Mouse (Mus musculus): ENCODE measurements around the gene Creld1.

Creld1 gene

DNA sequence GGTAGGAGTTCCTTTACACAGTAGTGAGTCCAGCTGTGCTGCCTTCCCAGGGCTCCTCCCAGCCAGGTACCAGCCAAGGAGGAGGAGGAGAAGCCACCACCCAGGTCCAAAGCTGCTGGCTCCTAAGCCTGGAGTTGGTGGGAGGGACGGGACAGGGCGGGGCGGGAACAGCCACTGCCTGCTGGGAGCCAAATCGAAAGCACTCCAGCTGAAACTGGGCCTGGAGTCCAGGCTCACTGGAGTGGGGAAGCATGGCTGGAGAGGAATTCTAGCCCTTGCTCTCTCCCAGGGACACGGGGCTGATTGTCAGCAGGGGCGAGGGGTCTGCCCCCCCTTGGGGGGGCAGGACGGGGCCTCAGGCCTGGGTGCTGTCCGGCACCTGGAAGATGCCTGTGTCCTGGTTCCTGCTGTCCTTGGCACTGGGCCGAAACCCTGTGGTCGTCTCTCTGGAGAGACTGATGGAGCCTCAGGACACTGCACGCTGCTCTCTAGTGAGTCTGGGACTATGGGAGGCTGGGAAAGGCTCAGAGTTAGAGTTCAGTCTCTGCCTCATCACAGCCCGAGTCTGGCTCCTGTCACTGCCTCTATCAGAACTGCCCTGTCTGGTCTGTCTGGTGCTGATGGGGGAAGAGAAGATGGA lies 11.7 kb upstream of the Creld1 start, which contains the start of gene Il17rc:
Gene Il17rc (plus strand): TSS at position 131 of the 640 bp plus-strand sequence.
- no peak for DNase-seq (ENCODE audit: low spot score in 2 of 2)

GRCm38 (mm10) chr6:113472061-113472460 lies 11.0 kb upstream of the Creld1 start:
- no peak for DNase-seq (ENCODE audit: low spot score in 2 of 2)

GRCm38 (mm10) chr6:113473246-113473645 lies 9.9 kb upstream of the Creld1 start:
- DNase-seq (ENCODE audit: low spot score in 2 of 2), result no peak

DNA sequence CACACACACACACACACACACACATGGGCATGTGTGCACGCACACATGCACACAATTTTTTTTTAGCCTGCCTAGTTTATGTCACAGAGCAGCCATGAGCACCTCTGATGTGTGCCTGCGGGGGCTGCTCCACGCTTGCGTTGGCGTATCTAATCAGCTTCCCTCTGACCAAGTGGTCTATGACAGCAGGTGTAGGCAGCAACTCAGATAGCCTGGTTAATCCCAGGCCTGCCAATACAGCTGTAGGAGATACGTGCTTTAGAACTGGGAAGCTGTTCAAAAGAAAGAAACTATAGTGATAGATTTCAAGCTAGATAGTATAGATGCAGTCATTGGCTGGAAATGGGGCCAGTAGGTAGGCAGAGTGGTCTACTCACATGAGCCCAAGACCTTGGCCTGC lies 9.4 kb upstream of the Creld1 start:
- no peak for DNase-seq (ENCODE audit: low spot score in 2 of 2)

DNA sequence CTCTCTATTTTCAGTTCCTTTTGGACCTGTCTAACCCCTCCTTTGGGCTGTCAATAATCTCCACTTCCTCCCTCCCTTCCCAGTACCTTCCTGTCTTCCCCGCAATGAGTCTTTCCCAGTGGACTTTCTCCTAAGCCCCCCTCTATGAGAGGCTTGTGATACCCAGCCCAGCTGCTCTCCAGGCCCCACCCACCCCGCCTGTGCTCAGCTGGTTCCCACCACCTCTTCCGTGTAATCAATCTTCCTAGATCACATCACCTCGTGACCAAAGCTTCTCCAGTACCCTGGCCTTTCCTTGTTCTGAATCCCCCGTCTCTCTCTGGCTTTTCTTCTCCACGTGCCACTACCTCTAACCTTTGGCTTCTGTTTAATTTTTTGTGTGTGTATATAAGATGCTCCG lies 5.7 kb upstream of the Creld1 start:
- no peak for DNase-seq (ENCODE audit: low spot score in 2 of 2)

- DNase-seq (ENCODE audit: low spot score in 2 of 2), result no peak
These were observed 4.2 kb upstream of the Creld1 start for GRCm38 (mm10) chr6:113478906-113479305.

GRCm38 (mm10) chr6:113480555-113481373 lies 2.3 kb upstream of the Creld1 start:
- no peak for DNase-seq (ENCODE audit: low spot score in 2 of 2)

DNA sequence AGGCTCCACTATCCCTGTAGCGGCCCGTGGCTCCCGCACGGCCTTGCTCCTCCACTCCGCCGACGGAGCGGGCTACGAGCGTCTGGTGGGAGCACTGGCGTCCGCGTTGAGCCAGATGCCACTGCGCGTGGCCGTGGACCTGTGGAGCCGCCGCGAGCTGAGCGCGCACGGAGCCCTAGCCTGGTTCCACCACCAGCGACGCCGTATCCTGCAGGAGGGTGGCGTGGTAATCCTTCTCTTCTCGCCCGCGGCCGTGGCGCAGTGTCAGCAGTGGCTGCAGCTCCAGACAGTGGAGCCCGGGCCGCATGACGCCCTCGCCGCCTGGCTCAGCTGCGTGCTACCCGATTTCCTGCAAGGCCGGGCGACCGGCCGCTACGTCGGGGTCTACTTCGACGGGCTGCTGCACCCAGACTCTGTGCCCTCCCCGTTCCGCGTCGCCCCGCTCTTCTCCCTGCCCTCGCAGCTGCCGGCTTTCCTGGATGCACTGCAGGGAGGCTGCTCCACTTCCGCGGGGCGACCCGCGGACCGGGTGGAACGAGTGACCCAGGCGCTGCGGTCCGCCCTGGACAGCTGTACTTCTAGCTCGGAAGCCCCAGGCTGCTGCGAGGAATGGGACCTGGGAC lies 509 bp upstream of the Creld1 start:
- DNase-seq (ENCODE audit: low spot score in 2 of 2), result no peak

DNA sequence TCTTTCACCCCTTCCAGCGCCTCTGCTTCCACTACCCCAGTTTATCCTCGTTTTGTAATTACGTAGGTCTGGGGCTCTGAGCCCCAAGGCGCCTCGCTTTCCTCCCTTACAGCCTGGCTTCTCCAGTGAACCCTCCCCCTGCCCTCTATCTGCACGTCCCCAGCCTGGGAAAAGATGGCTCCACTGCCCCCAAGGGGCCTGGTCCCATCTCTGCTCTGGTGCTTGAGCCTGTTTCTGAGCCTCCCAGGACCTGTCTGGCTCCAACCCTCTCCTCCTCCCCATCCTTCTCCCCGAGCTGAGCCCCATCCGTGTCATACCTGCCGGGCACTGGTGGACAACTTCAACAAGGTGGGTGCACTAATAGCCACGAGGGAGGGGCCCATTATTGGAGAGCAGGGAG lies 632 bp downstream of the Creld1 start:
- no peak for DNase-seq (ENCODE audit: low spot score in 2 of 2)

- DNase-seq (ENCODE audit: low spot score in 2 of 2), result no peak
These were observed 4.1 kb downstream of the Creld1 start for GRCm38 (mm10) chr6:113487125-113487576.

DNA sequence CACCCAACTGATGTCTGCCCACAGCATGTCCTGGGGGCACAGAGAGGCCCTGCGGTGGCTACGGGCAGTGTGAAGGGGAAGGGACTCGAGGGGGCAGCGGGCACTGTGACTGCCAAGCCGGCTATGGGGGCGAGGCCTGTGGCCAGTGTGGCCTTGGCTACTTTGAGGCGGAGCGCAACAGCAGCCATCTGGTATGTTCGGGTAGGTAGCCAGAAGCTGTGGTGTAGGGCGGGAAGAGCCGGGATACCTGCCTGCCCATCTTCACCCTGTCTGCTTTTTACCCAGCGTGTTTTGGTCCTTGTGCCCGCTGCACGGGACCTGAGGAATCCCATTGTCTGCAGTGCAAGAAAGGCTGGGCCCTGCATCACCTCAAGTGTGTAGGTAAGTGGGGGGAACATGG lies 6.3 kb downstream of the Creld1 start:
- DNase-seq (ENCODE audit: low spot score in 2 of 2), result no peak

DNA sequence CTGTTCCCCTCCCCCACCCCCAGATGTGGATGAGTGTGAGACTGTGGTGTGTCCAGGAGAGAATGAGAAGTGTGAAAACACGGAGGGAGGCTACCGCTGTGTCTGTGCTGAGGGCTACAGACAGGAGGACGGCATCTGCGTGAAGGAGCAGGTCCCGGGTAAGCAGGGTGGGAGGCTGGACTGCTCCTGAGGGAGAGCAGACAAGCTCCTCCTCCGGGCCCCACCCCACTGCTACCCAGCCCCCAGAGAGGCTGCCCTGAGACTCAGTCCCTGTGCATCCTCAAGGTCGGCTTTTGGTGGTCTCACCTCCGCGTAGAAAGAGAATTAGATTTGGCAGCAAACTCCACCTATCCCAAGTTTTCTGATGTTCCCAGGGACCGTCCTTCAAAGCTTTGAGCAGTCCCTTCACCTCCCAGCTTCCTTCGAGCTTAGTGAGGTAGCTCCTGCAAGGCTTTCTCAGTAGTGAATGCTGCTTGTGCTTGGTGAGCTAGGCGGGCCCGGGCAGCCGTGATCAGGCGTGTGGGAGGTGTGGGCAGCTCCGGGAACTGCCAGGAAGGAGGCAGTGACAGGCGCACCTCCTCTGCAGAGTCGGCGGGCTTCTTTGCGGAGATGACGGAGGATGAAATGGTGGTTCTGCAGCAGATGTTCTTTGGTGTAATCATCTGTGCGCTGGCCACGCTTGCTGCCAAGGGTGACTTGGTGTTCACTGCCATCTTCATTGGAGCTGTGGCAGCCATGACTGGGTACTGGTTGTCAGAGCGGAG lies 9.2 kb downstream of the Creld1 start:
- DNase-seq (ENCODE audit: low spot score in 2 of 2), result no peak

GRCm38 (mm10) chr6:113494258-113494788 lies 11.2 kb downstream of the Creld1 start:
- peak; percentile 80 to 92 for DNase-seq (ENCODE audit: low spot score in 2 of 2)

DNA sequence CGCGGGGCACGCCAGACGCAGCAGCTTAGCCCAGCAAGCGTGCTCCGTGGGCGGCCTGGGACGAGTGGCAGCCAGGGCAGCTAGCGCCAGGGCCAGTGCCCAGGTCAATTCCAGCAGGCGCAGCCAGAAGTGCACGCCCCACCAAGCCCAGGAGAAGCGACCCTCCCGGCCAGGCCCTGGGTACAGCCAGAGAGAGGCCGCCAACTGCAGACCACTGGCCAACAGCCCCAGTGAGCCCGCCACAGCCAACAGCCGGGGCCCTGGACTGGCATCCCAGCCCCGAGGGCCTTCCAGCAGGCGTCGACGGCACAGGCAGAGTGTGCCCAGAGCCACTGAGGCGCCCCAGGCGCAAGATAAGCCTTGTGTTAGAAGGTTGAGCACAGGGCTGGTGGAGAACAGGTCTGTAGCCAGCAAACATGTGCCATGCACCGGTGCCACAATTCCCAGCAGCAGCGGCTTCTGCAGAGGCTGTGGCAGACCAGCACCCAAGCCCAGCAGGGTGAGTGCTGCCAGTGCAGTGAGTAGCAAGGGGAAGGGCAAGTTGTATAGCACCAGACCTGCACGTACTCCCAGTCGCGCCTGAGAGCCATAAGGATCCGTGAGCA lies 12.1 kb downstream of the Creld1 start:
- DNase-seq (ENCODE audit: low spot score in 2 of 2), result no peak

- no peak for DNase-seq (ENCODE audit: low spot score in 2 of 2)
These were observed 16.2 kb downstream of the Creld1 start for GRCm38 (mm10) chr6:113499346-113499745.

GRCm38 (mm10) chr6:113501388-113502084 lies 18.4 kb downstream of the Creld1 start, which contains the start of gene Prrt3:
Gene Prrt3 (minus strand): TSS chr6:113501931.
- no peak for DNase-seq (ENCODE audit: low spot score in 2 of 2)

- DNase-seq (ENCODE audit: low spot score in 2 of 2), result no peak
These were observed 19.7 kb downstream of the Creld1 start for GRCm38 (mm10) chr6:113502801-113503200.

DNA sequence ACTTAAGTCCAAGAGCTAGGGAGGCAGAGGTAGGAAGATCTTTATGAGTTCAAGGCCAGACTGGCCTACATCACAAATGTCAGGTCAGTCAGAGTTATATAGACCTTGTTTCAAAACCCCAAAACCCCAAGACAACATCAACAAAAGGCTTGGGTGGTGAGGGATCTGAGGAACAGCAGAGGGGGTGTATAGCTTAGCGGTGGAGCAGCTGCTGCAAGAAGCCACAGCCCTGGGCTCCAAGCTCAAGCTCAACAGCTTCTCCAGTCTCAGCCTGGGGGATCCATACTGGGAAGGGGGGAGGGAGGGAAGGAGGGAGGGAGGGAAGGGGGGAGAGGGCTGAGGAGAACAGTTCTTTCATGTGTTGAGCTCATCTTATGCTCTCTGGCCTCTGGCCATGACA lies 22.6 kb downstream of the Creld1 start:
- DNase-seq (ENCODE audit: low spot score in 2 of 2), result no peak

- no peak for DNase-seq (ENCODE audit: low spot score in 2 of 2)
These were observed 24.0 kb downstream of the Creld1 start for GRCm38 (mm10) chr6:113507130-113507529.

DNA sequence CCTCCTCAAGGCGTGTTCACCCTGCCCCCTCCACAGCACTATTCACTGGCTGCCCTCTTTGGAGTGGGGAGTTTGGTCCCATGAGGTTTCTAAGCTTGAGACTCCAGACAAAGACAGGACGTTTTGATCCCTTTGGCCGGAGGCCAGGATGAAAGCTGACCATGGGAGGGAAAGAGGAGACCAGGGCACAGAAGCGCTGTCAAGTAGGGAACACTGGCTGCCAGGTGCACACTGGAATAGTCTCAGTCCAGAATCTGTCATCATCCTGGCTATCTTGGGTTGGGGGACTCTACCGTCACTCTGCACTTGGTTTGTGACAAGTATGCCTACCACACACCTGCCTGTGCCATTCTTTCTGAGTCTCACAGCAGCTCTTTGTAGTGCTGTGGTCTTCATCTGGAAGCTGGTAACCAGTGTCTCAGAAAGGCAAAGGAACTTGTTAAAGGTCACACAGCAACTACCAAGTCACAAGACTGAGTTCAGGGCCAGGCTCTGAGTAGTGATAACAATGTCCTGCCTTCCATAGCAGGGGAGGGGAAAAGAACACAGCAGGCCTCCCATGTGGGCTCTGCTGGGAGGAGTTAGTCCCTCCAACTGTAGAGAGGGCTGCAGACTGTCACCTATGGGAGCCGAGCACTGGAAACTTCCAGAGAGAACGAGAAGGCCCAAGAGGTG lies 25.3 kb downstream of the Creld1 start:
- peak in 1 of 2 experiments; percentile 48 for DNase-seq (ENCODE audit: low spot score in 2 of 2)
